ENCODE assay signal across 9 mouse cellular contexts in genomic region chr9:53934179-53934578, GRCm38 (mm10). TPM values are rescaled to one million over a fixed set of nuclear protein-coding genes. Genes with fewer than 3 reads are reported as not detected.
DNase-seq lines count a peak whose midpoint lies in the region; ATAC-seq and TF ChIP-seq lines count a peak whose summit lies in the region.
"Had no signal": no experiment of that assay in that cellular context is flagged by ENCODE, and none has a peak within 500 bp of the region (broad histone marks: within the 10 kb centered on the region; RNA-seq: fewer than 3 reads in every experiment).

No protein-coding gene starts in this region.

- H3K4me3 ChIP-seq in heart, adult 2 months, result no peak overlapping the region
- no peak overlapping the region for H3K4me3 ChIP-seq in CH12.LX (replicated peaks in 1 of 3; ENCODE audit: low read depth in 2 of 3, low read length in 2 of 3, poor library complexity in 1 of 3)
- H3K4me3 ChIP-seq in forebrain, postnatal 0 days (ENCODE audit: low read depth, low read length), result no peak overlapping the region
- H3K4me3 ChIP-seq: neural tube, embryonic 12.5 days had no signal

- no peak overlapping the region for H3K9ac ChIP-seq in heart, adult 2 months (ENCODE audit: low read depth, low read length)
- no peak overlapping the region for H3K9ac ChIP-seq in CH12.LX (ENCODE audit: insufficient read depth, low read depth)
- H3K9ac ChIP-seq in forebrain, postnatal 0 days, result no peak overlapping the region
- H3K9ac ChIP-seq: neural tube, embryonic 12.5 days had no signal

- TF ChIP-seq POLR2A in heart, adult 2 months (IDR thresholded peaks at IDR 0.05; ENCODE audit: insufficient read depth, low read depth, low read length), result no peak
- TF ChIP-seq POLR2A in CH12.LX (IDR thresholded peaks at IDR 0.05; ENCODE audit: low read depth, low read length), result no peak

- ATAC-seq in forebrain, postnatal 0 days, result 0 out of 2 replicates have a peak, but pooled peaks have one; percentile 32

- dilution Hi-C loops in CH12.LX (cut with MboI; ENCODE audit: extremely low pct_ligation_motif_present, extremely low pct_unique_long_range_greater_than_20kb, low sequenced_read_pairs), result no loop called here

- TF ChIP-seq CTCF in heart, adult 2 months (IDR thresholded peaks at IDR 0.05), result peak; percentile 24
- TF ChIP-seq CTCF in CH12.LX (conservative IDR thresholded peaks at IDR 0.05 in 1 of 2, IDR thresholded peaks at IDR 0.05 in 1 of 2; ENCODE audit: low read depth in 2 of 2, low read length in 2 of 2), result peak; percentile 51 to 66; a peak in 3 of 4 replicates
- peak; percentile 74 for TF ChIP-seq CTCF in forebrain, postnatal 0 days (IDR thresholded peaks at IDR 0.05; ENCODE audit: low read depth)

- TF ChIP-seq RAD21 in CH12.LX (IDR thresholded peaks at IDR 0.05; ENCODE audit: low read depth, low read length), result peak; percentile 25

- H3K27ac ChIP-seq in heart, adult 2 months, result no peak overlapping the region
- H3K27ac ChIP-seq in CH12.LX (ENCODE audit: insufficient read depth, low read depth), result no peak overlapping the region
- peak overlapping the region; percentile 73 for H3K27ac ChIP-seq in forebrain, postnatal 0 days (ENCODE audit: low read depth, low read length)
- H3K27ac ChIP-seq: neural tube, embryonic 12.5 days had no signal

- no peak for DNase-seq in heart, adult 2 months
- no peak for DNase-seq in heart, adult 9 months (ENCODE audit: low spot score in 2 of 2)
- peak; percentile 35 for DNase-seq in CH12.LX (ENCODE audit: extremely low read depth)
- DNase-seq in c-Kit-positive CD71-positive TER-119-positive erythroid progenitor cells, embryonic 14.5 days (ENCODE audit: low spot score), result peak; percentile 2
- DNase-seq in forebrain, postnatal 0 days, result peak; percentile 69
- peak; percentile 33 to 67 for DNase-seq in left cerebral cortex, adult 8-10 months (ENCODE audit: low spot score in 2 of 2)
- peak; percentile 69 for DNase-seq in retina, embryonic 14.5 days (ENCODE audit: low spot score)
- no peak for DNase-seq in spleen, postnatal 14 days (ENCODE audit: low spot score in 2 of 2)

- H3K27me3 ChIP-seq in heart, adult 2 months (ENCODE audit: control insufficient read depth, insufficient read depth, low read length), result no peaks in the 10 kb centered on the region
- H3K27me3 ChIP-seq in CH12.LX (replicated peaks), result no peaks in the 10 kb centered on the region
- no peaks in the 10 kb centered on the region for H3K27me3 ChIP-seq in forebrain, postnatal 0 days (ENCODE audit: insufficient read depth, low read length)
- H3K27me3 ChIP-seq: neural tube, embryonic 12.5 days had no signal

- H3K79me2 ChIP-seq in heart, adult 2 months (replicated peaks; ENCODE audit: control insufficient read depth, insufficient read depth, low read length), result no peaks in the 10 kb centered on the region
- no peaks in the 10 kb centered on the region for H3K79me2 ChIP-seq in CH12.LX (replicated peaks; ENCODE audit: control insufficient read depth, extremely low read depth, insufficient read depth, poor library complexity, severe bottlenecking)

- H3K9me3 ChIP-seq in CH12.LX (replicated peaks; ENCODE audit: low read length), result no peaks in the 10 kb centered on the region
- no peaks in the 10 kb centered on the region for H3K9me3 ChIP-seq in forebrain, postnatal 0 days (ENCODE audit: low read length)
- H3K9me3 ChIP-seq: neural tube, embryonic 12.5 days had no signal

- no peak for TF ChIP-seq EP300 in heart, adult 2 months (IDR thresholded peaks at IDR 0.05; ENCODE audit: insufficient read depth, low read depth, low read length)
- TF ChIP-seq EP300 in CH12.LX (IDR thresholded peaks at IDR 0.05; ENCODE audit: low read length), result no peak

- intact Hi-C loops in heart, adult 2 months (cut with DNase I), result no loop called here

- H3K36me3 ChIP-seq in heart, adult 2 months (ENCODE audit: control insufficient read depth, insufficient read depth, low read length), result no peaks in the 10 kb centered on the region
- no peaks in the 10 kb centered on the region for H3K36me3 ChIP-seq in CH12.LX (replicated peaks in 1 of 2; ENCODE audit: control insufficient read depth in 1 of 2, insufficient read depth in 1 of 2, low read length in 1 of 2)
- 0 out of 2 replicates have a peak, but pooled peaks cover 8% of the 10 kb centered on the region for H3K36me3 ChIP-seq in forebrain, postnatal 0 days (ENCODE audit: insufficient read depth)
- H3K36me3 ChIP-seq: neural tube, embryonic 12.5 days had no signal

- no peaks in the 10 kb centered on the region for H3K4me1 ChIP-seq in heart, adult 2 months (ENCODE audit: control insufficient read depth, insufficient read depth, low read length)
- no peaks in the 10 kb centered on the region for H3K4me1 ChIP-seq in CH12.LX (ENCODE audit: control insufficient read depth in 1 of 2, insufficient read depth in 2 of 2)
- peaks cover 8% of the 10 kb centered on the region; the same call in 1 of the 2 replicates for H3K4me1 ChIP-seq in forebrain, postnatal 0 days (ENCODE audit: insufficient read depth)
- H3K4me1 ChIP-seq: neural tube, embryonic 12.5 days had no signal

- in situ Hi-C loops in CH12.LX (cut with MboI; ENCODE audit: low pct_ligation_motif_present, low pct_unique_long_range_greater_than_20kb, low sequenced_read_pairs), result no loop called here

- no peak overlapping the region for H3K4me2 ChIP-seq in CH12.LX (ENCODE audit: insufficient read depth, low read depth, poor library complexity, severe bottlenecking)
- no peak overlapping the region for H3K4me2 ChIP-seq in forebrain, postnatal 0 days (ENCODE audit: low read depth)
- H3K4me2 ChIP-seq: neural tube, embryonic 12.5 days had no signal

- 67% methylated on average over 13 of the region's 13 CpGs for WGBS in heart, adult 2 months
- 62% methylated on average over 13 of the region's 13 CpGs for WGBS in forebrain, postnatal 0 days

TF ChIP-seq in CH12.LX, 34 proteins besides CTCF, POLR2A, EP300 and RAD21:
- no peak for TF ChIP-seq UBTF (IDR thresholded peaks at IDR 0.05; ENCODE audit: low read depth, low read length)
- TF ChIP-seq ETS1 (conservative IDR thresholded peaks at IDR 0.05; ENCODE audit: low read depth, low read length), result no peak
- no peak for TF ChIP-seq MXI1 (IDR thresholded peaks at IDR 0.05; ENCODE audit: low read depth, low read length)
- no peak for TF ChIP-seq RCOR1 (conservative IDR thresholded peaks at IDR 0.05; ENCODE audit: low read depth, low read length)
- no peak for TF ChIP-seq E2F4 (IDR thresholded peaks at IDR 0.05; ENCODE audit: insufficient replicate concordance, low read depth, low read length)
- TF ChIP-seq NRF1 (IDR thresholded peaks at IDR 0.05; ENCODE audit: low read depth, low read length), result no peak
- no peak for TF ChIP-seq CHD2 (IDR thresholded peaks at IDR 0.05; ENCODE audit: low read length)
- peak; percentile 33 for TF ChIP-seq SMC3 (IDR thresholded peaks at IDR 0.05; ENCODE audit: low read depth, low read length)
- no peak for TF ChIP-seq JUND (conservative IDR thresholded peaks at IDR 0.05; ENCODE audit: low read depth, low read length)
- TF ChIP-seq CHD1 (IDR thresholded peaks at IDR 0.05; ENCODE audit: low read depth, low read length), result no peak
- peak; percentile 68 for TF ChIP-seq MAX (IDR thresholded peaks at IDR 0.05; ENCODE audit: low read length)
- TF ChIP-seq TBP (conservative IDR thresholded peaks at IDR 0.05; ENCODE audit: low read depth, low read length), result no peak

RNA-seq across cellular contexts. Expression of gene Elmod1, which starts 40.9 kb away (rescaled TPM):
- total RNA-seq in heart, adult 2 months (2021), result under 1 TPM; 0.10 to 0.18 TPM
- polyA plus RNA-seq in heart, adult 2 months (2012; rRNA removed), result 0.06 and 0.20 TPM in 2 replicates
- total RNA-seq in CH12.LX (2012; rRNA removed) (not detected in 2 replicates), CH12.LX (2014; rRNA removed) (not detected in 2 replicates)
- polyA plus RNA-seq in CH12.LX (2012; ENCODE audit: insufficient read length, low read depth), result not detected in 2 replicates
- 114 and 134 TPM in 2 replicates for total RNA-seq in forebrain, postnatal 0 days (2014; rRNA removed)
- polyA plus RNA-seq in forebrain, postnatal 0 days (2015; fragmentation: Nextera tagmentation; extraction: Ambion mirVana), result 19.8 and 27.2 TPM in 2 replicates
- total RNA-seq in left cerebral cortex, adult 8-10 months (2022), result 100 to 1,000 TPM; 196 to 227 (median 211) TPM

Comparison
In these comparisons a context has a peak if more than half of its experiments do, and no peak if none do; other contexts are left out.
1. DNase-seq: peak in CH12.LX (single experiment), c-Kit-positive CD71-positive TER-119-positive erythroid progenitor cells, embryonic 14.5 days (single experiment), forebrain, postnatal 0 days (single experiment), left cerebral cortex, adult 8-10 months (2 of 2) and retina, embryonic 14.5 days (single experiment); none in heart, adult 2 months (0 of 2), heart, adult 9 months (0 of 2) and spleen, postnatal 14 days (0 of 2).
2. CTCF ChIP-seq: peak in every context shown above with its lines; median percentile 74 in forebrain, postnatal 0 days; 58 in CH12.LX; 24 in heart, adult 2 months.
3. RNA of gene Elmod1, which starts 40.9 kb away (total RNA-seq): 196 to 227 TPM in left cerebral cortex, adult 8-10 months and 114 to 134 TPM in forebrain, postnatal 0 days; 0.10 to 0.18 TPM in heart, adult 2 months and not detected in CH12.LX; every median in the first group is over 10 times any median in the second.